Mouse (Mus musculus): ENCODE data around the gene Slc35a3. TPM values are rescaled to one million over a fixed set of nuclear protein-coding genes. Genes with fewer than 3 reads are reported as not detected.

Slc35a3 gene
- total and polyA plus RNA-seq, 3 experiments: 19.2 to 20.3 TPM; not detected in 1

DNA sequence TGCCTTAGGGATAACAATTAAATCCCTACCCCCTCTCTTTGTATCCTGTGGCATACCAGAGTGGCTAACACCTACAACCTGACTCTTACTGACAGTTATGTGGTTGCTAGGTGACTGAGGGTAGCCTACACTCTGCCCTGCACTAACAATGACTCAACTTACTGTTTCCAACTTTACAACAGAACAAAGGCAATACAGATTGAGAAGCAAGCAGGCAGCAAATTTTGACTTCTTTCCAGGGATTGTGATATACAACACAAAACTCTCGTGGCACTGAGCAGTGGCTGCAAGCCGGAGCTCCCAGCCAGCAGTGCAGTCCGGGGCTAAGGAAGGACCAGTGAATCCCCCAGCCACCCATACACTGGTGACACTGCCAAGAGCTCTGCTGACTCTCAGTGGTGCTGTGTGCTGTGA, 60.6 kb downstream of the Slc35a3 start:
- peaks cover 3 to 8% of the 10 kb centered on the region in 2 experiments for H3K4me1 ChIP-seq (ENCODE audit: control insufficient read depth in 1 of 2, insufficient read depth in 2 of 2, low read length in 2 of 2)
- H3K79me2 ChIP-seq (ENCODE audit: control insufficient read depth, insufficient read depth, low read length, poor library complexity): peaks cover 57% of the 10 kb centered on the region
- no peaks in the 10 kb centered on the region for H3K27me3 ChIP-seq (ENCODE audit: control insufficient read depth in 1 of 2, insufficient read depth in 2 of 2, low read length in 2 of 2)
- no peak for DNase-seq (ENCODE audit: low read depth, low spot score)
- TF ChIP-seq CTCF (IDR thresholded peaks at IDR 0.05 in 2 of 3, conservative IDR thresholded peaks at IDR 0.05 in 1 of 3; ENCODE audit: control insufficient read depth in 1 of 3, insufficient read depth in 1 of 3, low read depth in 2 of 3, low read length in 3 of 3, poor library complexity in 1 of 3, severe bottlenecking in 1 of 3): no peak
- peaks cover 6 to 12% of the 10 kb centered on the region in 2 experiments for H3K36me3 ChIP-seq (ENCODE audit: control insufficient read depth in 1 of 2, insufficient read depth in 2 of 2, low read length in 2 of 2)
- no peak overlapping the region for H3K9ac ChIP-seq (ENCODE audit: control insufficient read depth, low read depth, low read length, poor library complexity, severe bottlenecking)
- H3K4me3 ChIP-seq (ENCODE audit: control insufficient read depth in 1 of 2, insufficient read depth in 1 of 2, low read depth in 2 of 2, low read length in 2 of 2): no peak overlapping the region
- no peaks in the 10 kb centered on the region for H3K9me3 ChIP-seq (replicated peaks; ENCODE audit: insufficient read depth, low read length)
- H3K27ac ChIP-seq (ENCODE audit: control insufficient read depth, low read depth, low read length): no peak overlapping the region

DNA sequence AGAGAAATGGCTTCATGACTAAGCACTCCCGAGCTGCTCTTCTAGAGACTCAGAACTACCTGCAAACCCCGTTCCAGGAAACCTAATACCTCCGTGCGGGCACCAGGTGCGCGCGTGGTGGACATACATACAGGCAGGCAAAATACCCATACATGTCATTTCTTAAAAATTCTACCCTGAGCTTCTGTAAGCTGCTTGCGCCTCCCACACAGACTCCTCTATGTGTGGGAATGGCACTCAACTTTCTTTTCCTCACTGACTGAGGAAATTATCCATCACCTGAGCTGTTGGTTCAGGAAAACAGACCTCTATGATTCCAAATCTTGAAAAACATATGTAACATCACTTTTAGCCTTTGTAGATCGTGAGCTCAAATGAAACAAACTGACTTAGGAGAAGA, 61.9 kb downstream of the Slc35a3 start:
- no peaks in the 10 kb centered on the region for H3K27me3 ChIP-seq (ENCODE audit: control insufficient read depth in 1 of 2, insufficient read depth in 2 of 2, low read length in 2 of 2)
- peaks cover 9 to 14% of the 10 kb centered on the region in 2 experiments for H3K36me3 ChIP-seq (ENCODE audit: control insufficient read depth in 1 of 2, insufficient read depth in 2 of 2, low read length in 2 of 2)
- H3K9ac ChIP-seq (ENCODE audit: control insufficient read depth, low read depth, low read length, poor library complexity, severe bottlenecking): no peak overlapping the region
- no peak overlapping the region for H3K4me3 ChIP-seq (ENCODE audit: control insufficient read depth in 1 of 2, insufficient read depth in 1 of 2, low read depth in 2 of 2, low read length in 2 of 2)
- no peak for DNase-seq (ENCODE audit: low read depth, low spot score)
- H3K79me2 ChIP-seq (ENCODE audit: control insufficient read depth, insufficient read depth, low read length, poor library complexity): peaks cover 45% of the 10 kb centered on the region
- H3K27ac ChIP-seq (ENCODE audit: control insufficient read depth, low read depth, low read length): no peak overlapping the region
- peaks cover 3 to 8% of the 10 kb centered on the region in 2 experiments for H3K4me1 ChIP-seq (ENCODE audit: control insufficient read depth in 1 of 2, insufficient read depth in 2 of 2, low read length in 2 of 2)
- TF ChIP-seq NRF1 (IDR thresholded peaks at IDR 0.05; ENCODE audit: insufficient read depth, low read depth, low read length, poor library complexity, severe bottlenecking) (no peak), MXI1 (IDR thresholded peaks at IDR 0.05; ENCODE audit: low read depth, low read length) (no peak), UBTF (IDR thresholded peaks at IDR 0.05; ENCODE audit: borderline replicate concordance, insufficient read depth, low read depth, low read length) (no peak), KAT2A (conservative IDR thresholded peaks at IDR 0.05; ENCODE audit: low read depth, low read length) (no peak), EP300 (IDR thresholded peaks at IDR 0.05; ENCODE audit: low read depth in 1 of 2, low read length in 2 of 2) (no peak), USF2 (IDR thresholded peaks at IDR 0.05; ENCODE audit: borderline replicate concordance in 1 of 2, insufficient read depth in 1 of 2, low read depth in 1 of 2, low read length in 2 of 2) (no peak), TAL1 (IDR thresholded peaks at IDR 0.05; ENCODE audit: low read length) (no peak), GABPA (IDR thresholded peaks at IDR 0.05; ENCODE audit: low read depth, low read length) (no peak)
- H3K9me3 ChIP-seq (replicated peaks; ENCODE audit: insufficient read depth, low read length): no peaks in the 10 kb centered on the region

GRCm38 (mm10) chr3:116648805-116649204, 63.8 kb downstream of the Slc35a3 start:
- peaks cover 2 to 3% of the 10 kb centered on the region in 2 experiments for H3K4me1 ChIP-seq (ENCODE audit: control insufficient read depth in 1 of 2, insufficient read depth in 2 of 2, low read length in 2 of 2)
- H3K36me3 ChIP-seq (ENCODE audit: control insufficient read depth in 1 of 2, insufficient read depth in 2 of 2, low read length in 2 of 2): peaks cover 8 to 22% of the 10 kb centered on the region in 2 experiments
- H3K27me3 ChIP-seq (ENCODE audit: control insufficient read depth in 1 of 2, insufficient read depth in 2 of 2, low read length in 2 of 2): no peaks in the 10 kb centered on the region

More at GRCm38 (mm10) chr3:116648805-116649204, 63.8 kb downstream of the Slc35a3 start:
- Histone ChIP-seq H3K79me2 (ENCODE audit: control insufficient read depth, insufficient read depth, low read length, poor library complexity) (peaks cover 29% of the 10 kb centered on the region), H3K27ac (ENCODE audit: control insufficient read depth, low read depth, low read length) (no peak overlapping the region), H3K9ac (ENCODE audit: control insufficient read depth, low read depth, low read length, poor library complexity, severe bottlenecking) (no peak overlapping the region), H3K4me3 (ENCODE audit: control insufficient read depth in 1 of 2, insufficient read depth in 1 of 2, low read depth in 2 of 2, low read length in 2 of 2) (no peak overlapping the region), H3K9me3 (replicated peaks; ENCODE audit: insufficient read depth, low read length) (no peaks in the 10 kb centered on the region)
- TF ChIP-seq ELF1 (IDR thresholded peaks at IDR 0.05; ENCODE audit: low read depth, low read length): no peak
- no peak for TF ChIP-seq CHD2 (IDR thresholded peaks at IDR 0.05; ENCODE audit: low read length)
- TF ChIP-seq POLR2AphosphoS2 (IDR thresholded peaks at IDR 0.05; ENCODE audit: low read length): no peak
- TF ChIP-seq MXI1 (IDR thresholded peaks at IDR 0.05; ENCODE audit: low read depth, low read length): no peak
- TF ChIP-seq NELFE (IDR thresholded peaks at IDR 0.05; ENCODE audit: low read depth, low read length): no peak
- TF ChIP-seq MYC (IDR thresholded peaks at IDR 0.05; ENCODE audit: low read depth, low read length): no peak
- no peak for DNase-seq (ENCODE audit: low read depth, low spot score)
